Mouse (Mus musculus) brain, embryonic 14.5 days (tissue): ENCODE data around the gene Glod4.

ENCODE experiments used
- CTCF ChIP-seq: fragments of 200-500 bp; IDR thresholded peaks from 2 replicates; pipeline ENCODE4 v1.5.1; 2012; ENCODE audit warnings: inconsistent platforms, mild to moderate bottlenecking, moderate library complexity, borderline replicate concordance; ENCODE audit not compliant: insufficient read depth, insufficient read length; ENCODE audit errors: extremely low read depth
- POLR2A ChIP-seq: fragments of 200-500 bp; IDR thresholded peaks from 2 replicates; pipeline ENCODE4 v1.6.1; 2012; ENCODE audit warnings: mild to moderate bottlenecking, inconsistent platforms, borderline replicate concordance; ENCODE audit not compliant: poor library complexity, insufficient read depth, insufficient read length, severe bottlenecking; ENCODE audit errors: extremely low read depth

DNA sequence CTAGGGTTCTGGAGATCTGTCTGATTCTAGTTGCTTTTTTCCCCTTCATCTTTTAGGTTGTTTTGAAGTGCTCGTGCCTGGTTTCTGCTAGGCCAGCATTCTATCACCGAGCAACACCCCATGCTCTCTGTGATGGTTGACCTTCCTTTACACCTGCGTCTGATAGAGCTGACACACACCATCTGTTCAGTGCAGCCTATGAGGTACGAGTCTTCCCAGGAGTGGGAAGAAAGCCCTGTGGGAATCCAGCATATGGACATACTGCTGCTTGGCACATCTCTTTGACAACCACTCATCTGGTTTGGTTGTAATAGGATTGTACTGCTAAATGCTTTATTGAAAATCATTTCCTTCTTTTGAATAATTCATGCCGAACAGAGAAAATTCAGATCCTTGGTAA is 73.3 kb downstream of the Glod4 start:
- TF ChIP-seq POLR2A = no peak
- TF ChIP-seq CTCF = no peak
